Mouse (Mus musculus): ENCODE data around the gene Pecam1.

GRCm38 (mm10) chr11:106706212-106706611, 44.2 kb downstream of the Pecam1 start:
- TF ChIP-seq HCFC1 (IDR thresholded peaks at IDR 0.05; ENCODE audit: borderline replicate concordance, insufficient read depth, low read length), result no peak
- TF ChIP-seq MAFK (IDR thresholded peaks at IDR 0.05; ENCODE audit: insufficient read depth, low read depth, low read length), result no peak
- no peak for TF ChIP-seq CHD2 (IDR thresholded peaks at IDR 0.05; ENCODE audit: low read depth, low read length)
- TF ChIP-seq ZNF384 (IDR thresholded peaks at IDR 0.05; ENCODE audit: low read depth, low read length), result no peak
- TF ChIP-seq ZC3H11A (IDR thresholded peaks at IDR 0.05; ENCODE audit: borderline replicate concordance, low read depth, low read length), result no peak
